Mouse (Mus musculus): ENCODE results near the gene Ube2l3. TPM values are rescaled to one million over a fixed set of nuclear protein-coding genes. Genes with fewer than 3 reads are reported as not detected.

The Ube2l3 gene
- total and polyA plus RNA-seq, 2 experiments from 2014 or later, result 108 to 310 TPM

DNA sequence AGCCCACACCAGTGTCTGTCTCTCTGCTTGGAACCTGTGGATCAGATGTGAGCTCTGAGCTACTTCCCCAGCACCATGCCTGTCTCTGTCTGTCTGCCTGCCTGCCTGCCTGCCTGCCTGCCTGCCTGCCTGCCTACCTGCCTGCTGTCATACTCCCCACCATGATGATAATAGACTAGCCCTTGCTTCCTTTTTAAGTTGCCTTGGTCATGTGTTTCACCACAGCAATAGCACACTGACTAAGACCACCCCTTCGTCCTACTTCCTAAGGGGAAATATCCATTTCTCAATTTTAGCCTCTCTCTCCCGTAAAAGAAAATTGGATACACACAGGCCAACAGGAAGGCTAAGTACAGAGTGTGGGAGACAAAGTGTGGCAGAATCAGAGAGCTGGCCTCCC is 20.3 kb downstream of the Ube2l3 start:
- no peak overlapping the region for H3K4me3 ChIP-seq (ENCODE audit: low read depth, low read length)
- no peak overlapping the region for H3K9ac ChIP-seq (replicated peaks; ENCODE audit: low read length, poor library complexity, severe bottlenecking)
- no peak for TF ChIP-seq CTCF (IDR thresholded peaks at IDR 0.05)
- no peak overlapping the region for H3K27ac ChIP-seq (ENCODE audit: low read depth, low read length)
- H3K27me3 ChIP-seq (ENCODE audit: insufficient read depth, low read length), result no peaks in the 10 kb centered on the region
- H3K4me2 ChIP-seq (ENCODE audit: low read depth, low read length, poor library complexity, severe bottlenecking), result no peak overlapping the region
- DNase-seq (ENCODE audit: low spot score) (no peak), ATAC-seq (ENCODE audit: low FRiP score) (no peak)
- 0 out of 2 replicates have a peak, but pooled peaks cover 3% of the 10 kb centered on the region for H3K36me3 ChIP-seq (ENCODE audit: insufficient read depth, low read length)
- no peaks in the 10 kb centered on the region for H3K9me3 ChIP-seq (ENCODE audit: low read length)
- no peaks in the 10 kb centered on the region for H3K4me1 ChIP-seq (ENCODE audit: insufficient read depth, low read length)
- WGBS, result 83% methylated on average over 2 of the region's 2 CpGs

DNA sequence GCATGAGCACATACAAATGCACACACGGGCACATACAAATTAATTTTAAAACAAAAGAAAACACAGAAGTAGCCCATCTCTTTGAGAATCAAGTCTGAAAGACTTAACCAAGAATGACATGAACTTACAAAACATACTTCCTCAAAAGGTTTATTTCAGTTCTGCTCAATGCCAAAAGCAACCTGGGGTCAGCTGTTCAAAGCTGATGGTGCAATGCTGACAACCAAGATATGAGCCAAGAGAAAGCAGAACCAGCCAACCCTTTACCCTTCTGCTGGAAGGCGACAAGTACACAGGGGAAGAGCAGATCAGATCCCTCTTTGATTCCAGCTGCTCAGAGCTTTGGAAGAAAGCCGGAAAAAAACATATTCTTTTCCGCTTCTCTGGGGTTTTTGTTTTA is 21.1 kb downstream of the Ube2l3 start:
- TF ChIP-seq CTCF (IDR thresholded peaks at IDR 0.05), result no peak
- DNase-seq (ENCODE audit: low spot score), result no peak
- WGBS, result 78% methylated on average over 4 of the region's 4 CpGs
- Histone ChIP-seq H3K4me1 (ENCODE audit: insufficient read depth, low read length) (no peaks in the 10 kb centered on the region), H3K27me3 (ENCODE audit: insufficient read depth, low read length) (no peaks in the 10 kb centered on the region), H3K9me3 (ENCODE audit: low read length) (no peaks in the 10 kb centered on the region), H3K36me3 (ENCODE audit: insufficient read depth, low read length) (no peaks in the 10 kb centered on the region), H3K4me2 (ENCODE audit: low read depth, low read length, poor library complexity, severe bottlenecking) (no peak overlapping the region), H3K27ac (ENCODE audit: low read depth, low read length) (no peak overlapping the region), H3K4me3 (ENCODE audit: low read depth, low read length) (no peak overlapping the region), H3K9ac (replicated peaks; ENCODE audit: low read length, poor library complexity, severe bottlenecking) (no peak overlapping the region)
- no peak for ATAC-seq (ENCODE audit: low FRiP score)

DNA sequence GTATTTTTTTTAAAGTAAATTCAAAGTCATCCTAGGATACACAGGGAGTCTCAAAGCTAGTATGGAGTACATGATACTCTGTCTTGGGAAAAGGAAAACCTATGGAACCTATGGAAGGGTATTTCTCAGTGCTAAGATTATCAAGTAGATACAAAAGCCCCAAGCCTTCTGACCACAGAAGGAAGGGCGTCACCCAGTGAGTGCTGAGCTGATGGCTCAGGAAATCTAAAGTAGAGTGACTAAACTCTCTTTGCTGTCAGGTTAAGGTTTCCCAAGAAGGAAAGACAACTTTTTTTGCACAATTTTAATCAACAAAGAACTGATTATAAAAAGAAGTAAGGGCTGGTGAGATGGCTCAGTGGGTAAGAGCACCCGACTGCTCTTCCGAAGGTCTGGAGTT is 22.7 kb downstream of the Ube2l3 start:
- no peak for TF ChIP-seq CTCF (IDR thresholded peaks at IDR 0.05)
- no peak overlapping the region for H3K4me2 ChIP-seq (ENCODE audit: low read depth, low read length, poor library complexity, severe bottlenecking)
- no peaks in the 10 kb centered on the region for H3K4me1 ChIP-seq (ENCODE audit: insufficient read depth, low read length)
- WGBS, result 96% methylated on average over 3 of the region's 3 CpGs
- no peak for ATAC-seq (ENCODE audit: low FRiP score)
- DNase-seq (ENCODE audit: low spot score), result no peak
- H3K27me3 ChIP-seq (ENCODE audit: insufficient read depth, low read length), result no peaks in the 10 kb centered on the region
- H3K36me3 ChIP-seq (ENCODE audit: insufficient read depth, low read length), result peaks cover 11% of the 10 kb centered on the region
- H3K27ac ChIP-seq (ENCODE audit: low read depth, low read length), result no peak overlapping the region
- H3K9me3 ChIP-seq (ENCODE audit: low read length), result no peaks in the 10 kb centered on the region
- no peak overlapping the region for H3K4me3 ChIP-seq (ENCODE audit: low read depth, low read length)
- no peak overlapping the region for H3K9ac ChIP-seq (replicated peaks; ENCODE audit: low read length, poor library complexity, severe bottlenecking)

- H3K27ac ChIP-seq (ENCODE audit: low read depth, low read length), result no peak overlapping the region
- ATAC-seq (ENCODE audit: low FRiP score) (no peak), DNase-seq (ENCODE audit: low spot score) (no peak)
- H3K36me3 ChIP-seq (ENCODE audit: insufficient read depth, low read length), result peaks cover 18% of the 10 kb centered on the region
- no peak overlapping the region for H3K4me2 ChIP-seq (ENCODE audit: low read depth, low read length, poor library complexity, severe bottlenecking)
- no peaks in the 10 kb centered on the region for H3K27me3 ChIP-seq (ENCODE audit: insufficient read depth, low read length)
- no peaks in the 10 kb centered on the region for H3K9me3 ChIP-seq (ENCODE audit: low read length)
- no peak for TF ChIP-seq CTCF (IDR thresholded peaks at IDR 0.05)
- no peak overlapping the region for H3K4me3 ChIP-seq (ENCODE audit: low read depth, low read length)
- WGBS, result 97% methylated on average over 1 of the region's 1 CpGs
- no peaks in the 10 kb centered on the region for H3K4me1 ChIP-seq (ENCODE audit: insufficient read depth, low read length)
- no peak overlapping the region for H3K9ac ChIP-seq (replicated peaks; ENCODE audit: low read length, poor library complexity, severe bottlenecking)
These were observed 24.8 kb downstream of the Ube2l3 start for GRCm38 (mm10) chr16:17177623-17178170.

DNA sequence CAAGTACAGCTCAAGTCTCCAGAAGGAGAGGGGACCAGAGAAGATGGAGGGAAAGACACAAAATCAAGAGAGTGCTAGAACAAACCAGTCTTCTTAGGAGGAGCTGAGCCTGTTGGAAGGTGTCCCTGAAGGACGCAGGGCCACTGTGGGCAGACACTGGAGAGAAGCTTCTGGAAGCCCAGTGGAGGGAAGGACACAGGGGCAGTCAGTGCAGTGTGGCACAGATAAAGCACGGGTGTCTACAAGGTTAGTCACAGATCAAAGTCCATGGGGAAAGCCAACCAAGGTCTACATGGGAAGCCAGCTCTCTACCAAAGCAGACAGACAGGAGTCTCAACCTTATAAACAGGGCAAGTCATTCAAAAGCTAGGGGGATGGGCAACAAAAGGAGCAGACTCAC is 26.7 kb downstream of the Ube2l3 start:
- 93% methylated on average over 2 of the region's 2 CpGs for WGBS
- Histone ChIP-seq H3K27ac (ENCODE audit: low read depth, low read length) (no peak overlapping the region), H3K9me3 (ENCODE audit: low read length) (no peaks in the 10 kb centered on the region), H3K4me1 (ENCODE audit: insufficient read depth, low read length) (no peaks in the 10 kb centered on the region), H3K9ac (replicated peaks; ENCODE audit: low read length, poor library complexity, severe bottlenecking) (no peak overlapping the region), H3K4me2 (ENCODE audit: low read depth, low read length, poor library complexity, severe bottlenecking) (no peak overlapping the region), H3K4me3 (ENCODE audit: low read depth, low read length) (no peak overlapping the region), H3K36me3 (ENCODE audit: insufficient read depth, low read length) (peaks cover 18% of the 10 kb centered on the region), H3K27me3 (ENCODE audit: insufficient read depth, low read length) (no peaks in the 10 kb centered on the region)
- TF ChIP-seq CTCF (IDR thresholded peaks at IDR 0.05), result no peak
- no peak for DNase-seq (ENCODE audit: low spot score)
- no peak for ATAC-seq (ENCODE audit: low FRiP score)

DNA sequence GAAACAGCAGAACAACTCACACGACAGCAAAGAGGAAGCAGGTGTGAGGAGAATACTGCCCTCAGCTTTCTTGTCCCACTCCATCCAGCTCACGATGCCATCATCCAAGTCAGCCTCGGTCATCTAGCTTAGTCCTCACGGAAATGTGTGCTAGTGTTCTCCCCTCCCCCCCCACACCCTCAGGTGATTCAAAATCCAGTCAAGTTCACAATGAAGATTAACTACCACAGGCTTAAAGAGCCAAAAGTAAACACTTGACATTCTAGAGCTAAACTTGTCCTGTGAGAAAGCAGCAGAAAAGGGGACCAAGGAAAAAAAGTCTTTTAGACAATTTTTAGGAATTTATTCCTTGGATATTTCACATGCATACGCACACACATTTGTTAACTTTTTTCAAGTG is 34.4 kb downstream of the Ube2l3 start:
- Histone ChIP-seq H3K4me1 (ENCODE audit: insufficient read depth, low read length) (no peaks in the 10 kb centered on the region), H3K27me3 (ENCODE audit: insufficient read depth, low read length) (no peaks in the 10 kb centered on the region), H3K4me3 (ENCODE audit: low read depth, low read length) (no peak overlapping the region), H3K9ac (replicated peaks; ENCODE audit: low read length, poor library complexity, severe bottlenecking) (no peak overlapping the region), H3K27ac (ENCODE audit: low read depth, low read length) (no peak overlapping the region), H3K9me3 (ENCODE audit: low read length) (no peaks in the 10 kb centered on the region), H3K36me3 (ENCODE audit: insufficient read depth, low read length) (peaks cover 2% of the 10 kb centered on the region; the same call in 1 of the 2 replicates), H3K4me2 (ENCODE audit: low read depth, low read length, poor library complexity, severe bottlenecking) (no peak overlapping the region)
- no peak for TF ChIP-seq CTCF (IDR thresholded peaks at IDR 0.05)
- ATAC-seq (ENCODE audit: low FRiP score) (no peak), DNase-seq (ENCODE audit: low spot score) (no peak)
- WGBS, result 88% methylated on average over 5 of the region's 5 CpGs
